Mouse (Mus musculus) liver, adult 10 weeks (tissue): ENCODE results near the gene Gpc1. TPM values are rescaled to one million over a fixed set of nuclear protein-coding genes. Genes with fewer than 3 reads are reported as not detected.

Source experiments
- polyA plus RNA-seq: library from polyadenylated mRNA; stranded (reverse); fragments of 350-450 nt; fragmentation: Illumina TruSeq; extraction: RNeasy Lipid Tissue Mini Kit (QIAGEN cat#74804); gene quantifications from one replicate; pipeline ENCODE4 v1.2.3, GENCODE M21; 2014; ENCODE audit warnings: low read depth, low replicate concordance

Gene Gpc1
- not detected for polyA plus RNA-seq

DNA sequence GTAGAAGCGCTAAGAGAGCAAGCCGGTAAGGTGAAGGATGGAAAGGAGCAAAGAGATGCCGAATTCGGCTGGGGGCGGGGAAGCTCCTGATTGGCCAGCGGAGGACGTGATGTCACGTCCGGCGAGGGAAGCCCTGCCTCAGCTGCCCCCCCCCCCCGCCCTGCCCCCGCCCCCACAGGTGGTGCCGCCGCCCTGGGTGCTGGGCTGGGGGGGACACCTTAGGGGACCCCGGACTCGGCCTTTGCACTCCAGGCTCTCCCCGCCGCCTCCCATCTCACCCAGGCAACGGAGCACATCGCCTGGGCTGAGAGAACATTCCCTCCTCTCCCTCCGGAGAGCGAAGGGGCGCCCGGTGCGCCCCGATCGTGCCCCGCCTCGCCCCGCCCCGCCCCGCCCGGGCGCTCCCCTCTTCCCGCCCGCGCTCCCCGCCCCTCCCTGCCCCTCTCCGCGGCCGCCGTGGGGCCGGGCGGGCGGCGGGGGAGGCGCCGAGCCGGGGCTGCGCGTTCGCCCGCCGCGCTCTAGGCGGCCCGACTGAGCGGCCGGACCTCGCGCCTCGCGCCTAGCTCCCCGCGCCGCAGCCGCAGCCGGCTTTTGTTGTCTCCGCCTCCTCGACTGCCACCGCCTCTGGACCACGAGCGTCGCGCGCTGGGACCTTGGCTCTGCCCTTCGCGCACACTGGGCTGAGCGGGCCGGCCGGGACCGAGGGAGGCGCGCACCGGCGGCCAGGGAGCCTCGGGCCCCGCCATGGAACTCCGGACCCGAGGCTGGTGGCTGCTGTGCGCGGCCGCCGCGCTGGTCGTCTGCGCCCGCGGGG lies at the start of gene Gpc1:
TSS of gene Gpc1 (plus strand) at position 458 of the 814 bp plus-strand sequence.

DNA sequence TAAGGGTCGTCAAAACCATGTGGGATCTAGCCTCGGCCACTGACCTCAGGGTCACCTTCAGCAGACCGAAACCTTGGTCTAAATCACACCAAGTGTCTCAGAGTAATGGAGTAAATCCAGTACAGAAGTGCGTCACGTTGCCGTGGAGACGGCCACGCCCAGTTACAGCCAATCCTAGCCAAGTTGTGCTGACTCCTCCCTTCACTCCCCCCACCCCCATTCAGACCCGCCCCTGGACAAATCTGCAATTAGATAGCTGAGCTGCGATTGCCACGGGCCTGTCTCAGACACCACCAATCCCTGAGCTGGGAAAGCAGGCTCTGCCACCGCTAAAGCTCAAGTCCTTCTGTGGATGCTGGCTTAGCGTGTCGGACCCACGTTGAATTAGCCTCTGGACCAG lies 71.3 kb downstream of the Gpc1 start, which contains the start of gene Ankmy1:
TSS of gene Ankmy1 (minus strand) at position 121 of the 400 bp plus-strand sequence.

DNA sequence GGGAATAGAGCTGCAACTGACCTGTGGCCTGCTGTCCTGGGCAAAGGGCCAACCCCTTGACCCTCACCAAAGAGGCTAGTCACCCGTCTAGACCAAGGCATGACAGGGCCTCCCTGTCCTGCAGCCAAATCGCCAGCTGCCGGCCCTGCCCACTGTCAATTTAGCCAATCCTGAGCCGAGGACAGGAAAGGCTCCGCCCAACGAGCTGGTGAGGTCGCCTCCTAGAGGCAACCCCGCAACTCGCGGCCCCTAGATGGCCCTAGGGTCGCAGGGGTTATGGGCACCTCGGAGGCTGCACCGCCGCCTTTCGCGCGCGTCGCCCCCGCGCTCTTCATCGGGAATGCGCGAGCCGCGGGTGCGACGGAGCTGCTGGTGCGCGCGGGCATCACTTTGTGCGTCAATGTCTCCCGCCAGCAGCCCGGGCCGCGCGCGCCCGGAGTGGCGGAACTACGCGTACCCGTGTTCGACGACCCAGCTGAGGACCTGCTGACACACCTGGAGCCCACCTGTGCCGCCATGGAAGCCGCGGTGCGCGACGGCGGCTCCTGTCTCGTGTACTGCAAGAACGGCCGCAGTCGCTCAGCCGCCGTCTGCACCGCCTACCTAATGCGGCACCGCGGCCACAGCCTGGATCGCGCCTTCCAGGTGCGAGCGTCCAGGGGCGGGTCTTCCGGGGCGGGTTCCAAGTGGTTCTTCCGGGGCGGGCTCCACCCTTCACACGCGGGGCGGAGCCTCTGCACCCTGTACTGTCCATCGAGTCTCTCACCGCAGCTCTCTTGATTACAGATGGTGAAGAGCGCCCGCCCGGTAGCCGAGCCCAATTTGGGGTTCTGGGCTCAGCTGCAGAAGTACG lies 75.6 kb downstream of the Gpc1 start, which contains the start of gene Dusp28:
TSS of gene Dusp28 (plus strand) at position 203 of the 853 bp plus-strand sequence.

Other genes with a start within 250 kb of the Gpc1 start
- not detected for gene Olfr1412, start 245.9 kb upstream of the Gpc1 start, polyA plus RNA-seq
- not detected for gene Olfr1411, start 237.2 kb upstream of the Gpc1 start, polyA plus RNA-seq
- gene Olfr1410, start 225.9 kb upstream of the Gpc1 start, polyA plus RNA-seq = not detected
- gene Olfr12, start 213.9 kb upstream of the Gpc1 start, polyA plus RNA-seq = not detected
- 65.2 TPM for gene Cops9, start 189.7 kb upstream of the Gpc1 start, polyA plus RNA-seq
- gene Otos, start 182.8 kb upstream of the Gpc1 start, polyA plus RNA-seq = not detected
- gene Ankmy1, start 71.3 kb downstream of the Gpc1 start, polyA plus RNA-seq = not detected
- 3.8 TPM for gene Dusp28, start 75.3 kb downstream of the Gpc1 start, polyA plus RNA-seq
- gene Rnpepl1, start 79.1 kb downstream of the Gpc1 start, polyA plus RNA-seq = 7.7 TPM
- gene Capn10, start 102.7 kb downstream of the Gpc1 start, polyA plus RNA-seq = 4.3 TPM
- 0.16 TPM for gene Gpr35, start 119.2 kb downstream of the Gpc1 start, polyA plus RNA-seq
- gene Aqp12, start 174.7 kb downstream of the Gpc1 start, polyA plus RNA-seq = not detected